Comparison of ENCODE assay signal across 21 mouse cellular contexts in genomic region chr2:84079284-84079683, GRCm38 (mm10).
A peak's percentile ranks its signal among the peaks of the same experiment; 100 is the strongest.
DNase-seq lines count a peak whose midpoint lies in the region; ATAC-seq and TF ChIP-seq lines count a peak whose summit lies in the region.
"Had no signal": no experiment of that assay in that cellular context is flagged by ENCODE, and none has a peak within 500 bp of the region (broad histone marks: within the 10 kb centered on the region; RNA-seq: fewer than 3 reads in every experiment).

No protein-coding gene starts in this region.

- TF ChIP-seq EP300 in stomach, postnatal 0 days (optimal IDR thresholded peaks at IDR 0.05): no peak
- peak; percentile 83 for TF ChIP-seq EP300 in liver, embryonic 14.5 days (IDR thresholded peaks at IDR 0.05; ENCODE audit: low read depth)

- H3K9me3 ChIP-seq in stomach, embryonic 15.5 days: no peaks in the 10 kb centered on the region
- H3K9me3 ChIP-seq in stomach, postnatal 0 days (ENCODE audit: control insufficient read depth, low read length): no peaks in the 10 kb centered on the region
- no peaks in the 10 kb centered on the region for H3K9me3 ChIP-seq in liver, embryonic 14.5 days (ENCODE audit: control insufficient read depth, low read length)
- H3K9me3 ChIP-seq: forebrain, embryonic 15.5 days; hindbrain, embryonic 10.5 days; neural tube, embryonic 15.5 days had no signal

- H3K27ac ChIP-seq in stomach, embryonic 15.5 days: no peak overlapping the region
- no peak overlapping the region for H3K27ac ChIP-seq in stomach, postnatal 0 days (replicated peaks)
- peak overlapping the region; percentile 63 for H3K27ac ChIP-seq in liver, embryonic 14.5 days
- H3K27ac ChIP-seq: forebrain, embryonic 15.5 days; hindbrain, embryonic 10.5 days; kidney, postnatal 0 days; neural tube, embryonic 15.5 days had no signal

- H3K27me3 ChIP-seq in stomach, embryonic 15.5 days (replicated peaks): no peaks in the 10 kb centered on the region
- H3K27me3 ChIP-seq in stomach, postnatal 0 days (ENCODE audit: control insufficient read depth, insufficient read depth, low read length): no peaks in the 10 kb centered on the region
- H3K27me3 ChIP-seq in liver, embryonic 14.5 days (ENCODE audit: control insufficient read depth, insufficient read depth, low read length): no peaks in the 10 kb centered on the region
- H3K27me3 ChIP-seq: forebrain, embryonic 15.5 days; neural tube, embryonic 15.5 days had no signal

- WGBS in stomach, embryonic 15.5 days: 33% methylated on average over 8 of the region's 8 CpGs
- WGBS in stomach, postnatal 0 days: 45% methylated on average over 8 of the region's 8 CpGs
- 13% methylated on average over 8 of the region's 8 CpGs for WGBS in liver, embryonic 14.5 days (ENCODE audit: insufficient replicate concordance)

- H3K9ac ChIP-seq in stomach, embryonic 15.5 days: no peak overlapping the region
- no peak overlapping the region for H3K9ac ChIP-seq in stomach, postnatal 0 days (ENCODE audit: low read length)
- H3K9ac ChIP-seq in liver, embryonic 14.5 days (replicated peaks): no peak overlapping the region
- H3K9ac ChIP-seq: forebrain, embryonic 15.5 days; neural tube, embryonic 15.5 days had no signal

- no peaks in the 10 kb centered on the region for H3K36me3 ChIP-seq in stomach, embryonic 15.5 days
- no peaks in the 10 kb centered on the region for H3K36me3 ChIP-seq in stomach, postnatal 0 days (ENCODE audit: control insufficient read depth, insufficient read depth, low read length)
- no peaks in the 10 kb centered on the region for H3K36me3 ChIP-seq in liver, embryonic 14.5 days (replicated peaks; ENCODE audit: control insufficient read depth, insufficient read depth, low read depth)
- H3K36me3 ChIP-seq: forebrain, embryonic 15.5 days; hindbrain, embryonic 10.5 days; neural tube, embryonic 15.5 days had no signal

- no peaks in the 10 kb centered on the region for H3K4me1 ChIP-seq in stomach, embryonic 15.5 days
- H3K4me1 ChIP-seq in stomach, postnatal 0 days (replicated peaks; ENCODE audit: control insufficient read depth, insufficient read depth): no peaks in the 10 kb centered on the region
- peaks cover 19 to 20% of the 10 kb centered on the region in 2 experiments for H3K4me1 ChIP-seq in liver, embryonic 14.5 days (replicated peaks; ENCODE audit: control insufficient read depth in 2 of 2, insufficient read depth in 2 of 2, low read length in 1 of 2)
- H3K4me1 ChIP-seq: forebrain, embryonic 15.5 days; hindbrain, embryonic 10.5 days; neural tube, embryonic 15.5 days had no signal

- H3K4me3 ChIP-seq in stomach, embryonic 15.5 days (replicated peaks): no peak overlapping the region
- no peak overlapping the region for H3K4me3 ChIP-seq in stomach, postnatal 0 days (ENCODE audit: low read depth, low read length)
- H3K4me3 ChIP-seq in liver, embryonic 14.5 days (ENCODE audit: insufficient read depth in 1 of 2, low read depth in 2 of 2, low read length in 2 of 2): no peak overlapping the region
- H3K4me3 ChIP-seq: forebrain, embryonic 15.5 days; hindbrain, embryonic 10.5 days; neural tube, embryonic 15.5 days had no signal

- ATAC-seq in stomach, embryonic 15.5 days (ENCODE audit: insufficient read depth, low FRiP score, low read depth): peak; percentile 84; the same call in 1 of the 2 replicates
- ATAC-seq in stomach, postnatal 0 days (ENCODE audit: low FRiP score, low TSS enrichment): no peak
- peak; percentile 97 for ATAC-seq in erythroid progenitor cell, adult 5-6 weeks (replicated peaks; ENCODE audit: low FRiP score, poor library complexity, severe bottlenecking)
- ATAC-seq in liver, embryonic 14.5 days (ENCODE audit: insufficient read depth): peak; percentile 98
- ATAC-seq: forebrain, embryonic 15.5 days; lung, postnatal 0 days; midbrain, embryonic 16.5 days had no signal

- H3K4me2 ChIP-seq in stomach, embryonic 15.5 days: no peak overlapping the region
- no peak overlapping the region for H3K4me2 ChIP-seq in stomach, postnatal 0 days (replicated peaks; ENCODE audit: low read depth)
- H3K4me2 ChIP-seq in liver, embryonic 14.5 days (ENCODE audit: low read depth): peak overlapping the region; percentile 42
- H3K4me2 ChIP-seq: forebrain, embryonic 15.5 days; neural tube, embryonic 15.5 days had no signal

- TF ChIP-seq CTCF in stomach, postnatal 0 days (IDR thresholded peaks at IDR 0.05; ENCODE audit: low read depth): no peak
- no peak for TF ChIP-seq CTCF in liver, embryonic 14.5 days (IDR thresholded peaks at IDR 0.05; ENCODE audit: low read depth)

- no peak for DNase-seq in stomach, postnatal 0 days (ENCODE audit: low spot score)
- DNase-seq in liver, embryonic 14.5 days (ENCODE audit: low read depth in 3 of 3, low spot score in 3 of 3): peak; percentile 67 to 75 (median 70)
- DNase-seq in gastrocnemius, postnatal 25 days: no peak
- DNase-seq in lung, adult 18-20 months: no peak
- no peak for DNase-seq in layer of hippocampus, adult 11-12 months (ENCODE audit: low spot score)
- DNase-seq in urinary bladder, postnatal 14 days (ENCODE audit: low spot score): no peak
- DNase-seq: adrenal gland, adult 2 months; B cell, adult 2 months; cerebellum, adult 18-20 months; cerebellum, postnatal 36 days; gastrocnemius, postnatal 14 days; layer of hippocampus, postnatal 36 days; right cerebral cortex, postnatal 14 days had no signal

Comparison
In these comparisons a context has a peak if more than half of its experiments do, and no peak if none do; other contexts are left out.
1. DNase-seq: peak in liver, embryonic 14.5 days (3 of 3); none in stomach, postnatal 0 days (single experiment), gastrocnemius, postnatal 25 days (single experiment), lung, adult 18-20 months (0 of 2), layer of hippocampus, adult 11-12 months (single experiment) and urinary bladder, postnatal 14 days (single experiment).